Mouse (Mus musculus) MN1 (cell line): Measurements from ENCODE around the gene Whrn.
A peak's percentile ranks its signal among the peaks of the same experiment; 100 is the strongest.

Experiments
- DNase-seq: peaks from one replicate; pipeline ENCODE4 v3.0.0-alpha.2; 2016; ENCODE audit warnings: low spot score

The Whrn gene

GRCm38 (mm10) chr4:63495915-63496278 is at the start of gene Whrn:
Gene Whrn, minus strand, starts transcription at chr4:63495991.
- no peak for DNase-seq

DNA sequence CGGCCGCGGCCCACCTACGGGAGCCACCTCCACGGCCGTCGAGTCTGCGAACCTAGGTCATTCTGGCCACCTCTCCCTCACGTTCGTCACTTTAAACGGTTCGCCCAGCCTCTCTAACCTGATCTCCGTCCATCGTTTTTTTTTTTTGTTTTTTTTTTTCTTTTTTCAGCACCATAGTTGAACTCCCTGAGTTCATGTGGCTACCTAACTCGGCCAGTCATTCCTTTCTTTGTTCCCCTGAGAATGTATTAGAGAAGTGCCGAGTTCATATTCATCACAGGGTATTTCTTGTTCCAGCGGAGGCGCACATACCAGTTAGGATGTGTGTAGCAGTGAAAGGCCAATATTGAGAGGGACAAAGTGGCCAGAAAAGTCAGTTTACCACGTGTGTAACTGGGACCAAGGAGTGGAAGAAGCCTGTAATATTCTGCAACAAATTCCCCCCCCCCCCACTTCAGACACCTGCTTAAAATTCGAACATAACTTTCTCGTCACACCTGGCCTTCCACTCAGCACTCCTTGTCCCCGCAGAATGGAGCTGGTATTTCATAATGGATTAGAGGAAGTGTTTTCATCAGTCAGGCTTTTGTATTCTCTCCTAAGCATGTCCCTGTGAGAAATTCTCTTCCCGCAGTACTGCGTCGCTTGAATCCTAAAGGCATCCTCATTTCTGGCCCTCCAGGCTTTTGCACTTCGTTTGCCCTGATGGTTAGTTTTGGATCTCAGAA is 49.6 kb upstream of the Whrn start:
- DNase-seq = no peak

DNA sequence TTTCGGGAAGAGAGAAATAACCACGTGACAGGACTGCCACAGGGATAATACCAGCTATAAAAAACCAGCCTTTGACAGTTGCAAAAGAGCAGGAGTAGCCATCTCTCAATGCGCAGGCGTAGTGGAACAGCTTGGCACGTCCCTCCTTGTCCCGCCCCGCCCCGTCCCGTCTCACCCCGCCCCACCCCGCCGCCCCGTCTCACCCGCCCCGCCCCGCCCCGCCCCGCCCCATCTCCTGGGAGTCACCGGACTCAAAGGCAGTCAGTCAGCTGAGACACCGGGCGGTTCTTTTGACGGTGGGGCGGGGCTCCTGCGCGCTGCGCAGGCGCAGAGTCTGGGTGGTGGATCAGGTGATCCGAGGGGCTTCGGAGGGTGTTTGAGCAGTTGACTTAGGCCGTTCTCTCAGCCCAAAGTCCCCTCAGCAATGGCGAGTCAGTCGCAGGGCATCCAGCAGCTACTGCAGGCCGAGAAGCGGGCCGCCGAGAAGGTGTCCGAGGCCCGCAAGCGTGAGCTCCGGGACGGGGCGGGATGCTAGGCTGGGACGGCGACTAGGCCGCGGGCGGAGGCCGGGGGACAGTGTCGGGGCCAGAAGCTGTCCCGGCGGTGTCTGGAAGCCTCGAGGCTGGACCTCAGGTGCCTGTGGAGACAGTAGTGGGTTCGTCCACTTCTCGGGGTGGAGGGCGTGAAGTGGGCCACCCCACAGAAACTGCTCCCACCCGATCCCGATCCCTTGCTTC is 48.9 kb upstream of the Whrn start, which contains the start of gene Atp6v1g1:
TSS of gene Atp6v1g1 (plus strand) at position 279 of the 737 bp plus-strand sequence.
- DNase-seq = peak; percentile 94

DNA sequence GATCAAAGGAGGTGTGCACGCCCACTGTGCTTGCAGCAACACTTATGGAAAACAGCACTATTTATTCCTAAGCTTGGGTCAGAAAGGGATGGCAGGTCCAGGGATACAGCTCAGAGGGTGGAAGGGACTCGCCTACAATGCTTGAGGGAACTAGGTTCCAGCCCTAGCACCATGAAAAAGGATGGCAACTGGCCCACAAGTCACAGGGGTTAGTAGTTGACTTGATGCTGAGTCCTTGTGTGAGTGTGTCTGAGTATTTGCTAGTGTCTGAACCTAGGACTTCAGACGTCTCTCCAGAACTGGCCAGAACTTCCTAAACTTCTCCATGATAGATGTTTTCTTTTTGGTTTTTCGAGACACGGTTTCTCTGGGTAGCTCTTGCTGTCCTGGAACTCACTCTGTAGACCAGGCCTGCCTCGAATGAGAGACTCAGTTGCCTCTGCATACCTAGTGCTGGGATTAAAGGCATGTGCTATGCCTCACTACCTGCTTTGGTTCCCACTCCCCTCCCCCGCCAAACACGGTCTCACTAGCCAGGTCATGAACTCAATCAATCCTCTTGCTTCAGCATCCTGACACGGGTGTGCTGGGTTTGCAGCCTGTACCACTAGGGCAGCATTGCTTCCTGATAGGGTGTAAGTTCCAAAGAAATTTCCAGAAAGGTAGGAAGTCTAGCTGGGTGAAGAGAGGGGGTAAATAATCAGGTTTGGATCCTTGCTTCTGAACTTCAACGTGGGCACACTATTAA is 48.1 kb upstream of the Whrn start:
- DNase-seq = no peak

- peak; percentile 63 for DNase-seq
Measured at GRCm38 (mm10) chr4:63542209-63542608, 46.4 kb upstream of the Whrn start.

DNA sequence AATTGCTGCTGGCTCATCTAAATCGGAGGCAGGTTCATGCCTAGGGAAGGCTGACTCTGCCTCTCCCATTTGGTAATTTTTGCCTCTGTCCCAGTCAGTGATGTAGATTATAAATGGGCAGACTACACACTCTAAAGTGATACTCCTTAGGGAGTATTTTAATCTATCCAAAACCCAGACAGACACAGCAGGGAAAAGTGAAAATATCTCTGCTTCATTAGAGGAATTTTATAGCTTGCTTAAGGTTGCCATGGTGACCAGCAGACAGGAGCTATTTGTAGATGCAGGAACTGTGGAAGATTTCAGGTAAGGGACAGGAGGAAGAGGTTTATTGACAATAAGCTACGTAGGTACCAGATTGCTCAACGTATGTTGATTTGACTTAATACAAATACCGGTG is 41.8 kb upstream of the Whrn start:
- DNase-seq = no peak

DNA sequence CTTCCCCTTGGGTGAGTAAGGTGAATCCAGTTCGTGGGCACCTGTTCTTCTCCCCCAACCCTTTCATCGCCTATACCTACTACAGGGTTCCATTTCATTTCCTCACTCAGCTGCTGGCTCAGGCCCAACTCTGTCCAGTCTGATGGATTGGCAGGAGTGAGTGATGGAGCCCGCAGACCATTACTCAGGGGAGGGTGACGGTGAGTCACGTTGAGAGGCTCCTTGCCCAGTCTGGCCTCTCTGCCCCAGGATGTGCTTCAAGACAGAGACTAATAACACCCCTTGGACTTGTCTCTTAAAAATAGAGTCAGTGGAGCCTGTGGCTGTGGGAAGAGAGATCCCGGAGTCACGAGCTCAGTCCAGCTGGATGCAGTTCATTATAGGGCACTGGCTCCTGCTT is 34.6 kb upstream of the Whrn start:
- DNase-seq = no peak

GRCm38 (mm10) chr4:63528946-63529345 is 33.2 kb upstream of the Whrn start:
- no peak for DNase-seq

GRCm38 (mm10) chr4:63525514-63525913 is 29.7 kb upstream of the Whrn start:
- no peak for DNase-seq

DNA sequence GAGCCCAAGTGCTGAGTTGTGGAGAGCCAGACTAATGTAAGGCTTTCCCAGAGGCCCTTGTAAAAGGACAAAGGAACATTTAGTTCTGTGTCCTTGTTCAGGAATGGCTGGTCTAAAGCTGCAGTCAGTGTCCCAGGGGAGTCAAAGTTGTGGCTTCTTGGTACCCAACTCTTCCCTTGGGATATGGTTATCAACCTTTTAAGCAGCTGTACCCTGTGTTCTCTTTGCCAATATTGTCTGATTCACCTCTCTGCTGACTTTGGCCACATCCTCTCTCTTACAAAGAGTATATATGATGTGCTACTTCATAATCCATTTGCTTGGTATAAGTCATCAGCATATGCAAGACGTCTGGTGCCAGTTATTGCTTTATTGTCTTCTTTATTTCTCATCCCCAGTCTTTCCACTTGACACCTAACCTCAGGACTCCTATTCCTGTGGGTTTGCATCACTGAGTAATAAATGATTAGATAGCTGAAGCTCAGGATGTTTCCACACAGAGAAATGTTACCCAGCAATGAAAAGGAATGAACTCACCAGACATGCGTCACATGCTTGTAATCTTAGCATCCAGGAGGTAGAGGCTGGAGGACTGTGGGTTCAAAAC is 26.1 kb upstream of the Whrn start:
- no peak for DNase-seq

- DNase-seq = no peak
Measured at GRCm38 (mm10) chr4:63515021-63515420, 19.2 kb upstream of the Whrn start.

- DNase-seq = no peak
Measured at GRCm38 (mm10) chr4:63514454-63514984, 18.7 kb upstream of the Whrn start.

DNA sequence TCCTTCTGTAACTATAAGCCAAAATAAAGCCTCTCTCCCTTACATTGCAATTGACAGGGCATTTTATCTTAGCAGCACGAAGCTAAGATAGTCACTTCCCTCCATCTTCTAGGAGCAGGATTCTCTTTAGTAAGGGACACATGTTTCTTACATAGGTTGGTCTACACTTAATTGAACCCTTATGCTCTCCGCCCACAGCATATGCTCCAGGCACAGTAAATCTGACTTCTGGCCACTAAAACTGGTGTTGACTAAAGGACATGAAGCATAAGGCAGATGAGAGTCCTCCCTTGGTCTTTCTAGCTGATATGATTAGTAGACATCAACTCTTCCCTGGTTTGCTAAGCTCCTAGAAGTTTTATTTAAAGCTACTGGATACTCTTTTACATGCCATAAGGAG is 17.1 kb upstream of the Whrn start:
- DNase-seq = no peak

DNA sequence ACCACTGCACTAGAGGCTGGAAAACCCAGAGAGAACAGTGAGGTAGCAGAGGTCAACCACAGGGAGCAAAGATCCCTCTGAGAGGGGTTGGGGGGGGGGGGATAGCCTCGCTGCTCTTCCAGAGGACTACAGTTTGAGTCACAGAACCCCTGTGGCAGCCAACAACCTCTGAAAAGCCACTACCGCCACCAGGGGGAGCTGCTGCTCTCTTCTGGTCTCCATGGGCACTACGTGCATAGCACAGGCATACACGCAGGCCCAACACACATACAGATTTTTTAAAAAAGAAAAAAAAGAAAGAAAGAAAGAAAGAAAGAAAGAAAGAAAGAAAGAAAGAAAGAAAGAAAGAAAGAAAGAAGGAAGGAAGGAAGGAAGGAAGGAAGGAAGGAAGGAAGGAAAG is 12.4 kb upstream of the Whrn start:
- DNase-seq = peak; percentile 65

DNA sequence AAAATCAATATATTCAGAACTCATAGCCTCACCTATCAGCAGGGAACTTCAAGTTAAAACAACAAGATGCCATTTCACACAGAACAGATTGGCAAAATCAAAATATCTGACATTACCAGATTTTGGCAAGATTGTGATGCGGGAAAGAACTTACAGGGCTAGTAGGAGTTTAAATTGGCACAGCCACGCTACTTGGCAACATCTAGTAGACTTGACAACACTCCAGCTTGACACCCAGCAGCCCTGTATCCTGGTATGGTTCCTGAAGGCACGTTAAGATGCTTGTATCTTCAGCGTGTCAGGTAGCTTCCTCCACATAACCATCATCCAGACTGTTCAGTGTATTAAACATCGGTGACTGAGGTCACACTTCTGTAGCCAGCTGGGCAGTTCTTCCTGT is 11.7 kb upstream of the Whrn start:
- no peak for DNase-seq

DNA sequence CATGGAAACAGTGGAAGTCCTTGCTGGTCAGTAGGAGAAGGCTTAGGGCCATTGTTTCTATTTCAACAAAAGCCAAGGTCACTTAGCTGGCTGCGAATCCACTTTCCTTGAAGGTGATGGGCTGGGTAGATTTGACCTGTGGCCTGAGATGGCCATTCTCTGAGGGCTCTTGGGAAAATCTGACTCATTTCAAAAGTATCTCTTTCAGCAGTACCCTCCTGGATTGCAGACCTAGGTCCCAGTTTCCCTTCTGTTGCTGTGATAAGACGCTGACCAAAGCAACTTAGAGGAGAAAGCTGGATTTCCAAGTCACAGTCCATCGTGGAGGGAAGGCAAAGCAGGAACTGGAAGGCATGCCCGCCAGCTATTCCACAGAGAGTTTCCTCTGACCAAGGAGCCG is 8.2 kb upstream of the Whrn start:
- no peak for DNase-seq

DNA sequence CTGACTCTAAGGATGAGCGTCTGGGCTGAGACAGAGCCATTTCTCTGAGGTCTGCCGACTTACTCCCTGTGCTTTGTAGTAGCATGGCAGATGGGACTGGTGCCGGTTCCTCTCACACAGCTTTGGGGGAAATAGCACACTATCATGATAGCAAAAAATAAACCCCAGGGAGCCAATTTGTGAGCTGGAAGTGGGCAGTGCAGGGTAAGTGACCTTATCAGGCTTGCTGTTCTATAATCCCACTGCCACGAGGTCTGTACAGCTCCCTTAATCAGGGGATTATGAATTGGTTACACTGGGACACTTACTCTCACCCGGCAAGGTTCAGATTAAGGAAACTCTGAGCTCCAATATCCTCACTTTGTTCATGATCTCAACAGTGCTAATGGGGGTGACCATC is 5.3 kb upstream of the Whrn start:
- no peak for DNase-seq

- no peak for DNase-seq
Measured at GRCm38 (mm10) chr4:63498346-63498745, 2.6 kb upstream of the Whrn start.

- DNase-seq = no peak
Measured at GRCm38 (mm10) chr4:63496312-63496711, 521 bp upstream of the Whrn start.

DNA sequence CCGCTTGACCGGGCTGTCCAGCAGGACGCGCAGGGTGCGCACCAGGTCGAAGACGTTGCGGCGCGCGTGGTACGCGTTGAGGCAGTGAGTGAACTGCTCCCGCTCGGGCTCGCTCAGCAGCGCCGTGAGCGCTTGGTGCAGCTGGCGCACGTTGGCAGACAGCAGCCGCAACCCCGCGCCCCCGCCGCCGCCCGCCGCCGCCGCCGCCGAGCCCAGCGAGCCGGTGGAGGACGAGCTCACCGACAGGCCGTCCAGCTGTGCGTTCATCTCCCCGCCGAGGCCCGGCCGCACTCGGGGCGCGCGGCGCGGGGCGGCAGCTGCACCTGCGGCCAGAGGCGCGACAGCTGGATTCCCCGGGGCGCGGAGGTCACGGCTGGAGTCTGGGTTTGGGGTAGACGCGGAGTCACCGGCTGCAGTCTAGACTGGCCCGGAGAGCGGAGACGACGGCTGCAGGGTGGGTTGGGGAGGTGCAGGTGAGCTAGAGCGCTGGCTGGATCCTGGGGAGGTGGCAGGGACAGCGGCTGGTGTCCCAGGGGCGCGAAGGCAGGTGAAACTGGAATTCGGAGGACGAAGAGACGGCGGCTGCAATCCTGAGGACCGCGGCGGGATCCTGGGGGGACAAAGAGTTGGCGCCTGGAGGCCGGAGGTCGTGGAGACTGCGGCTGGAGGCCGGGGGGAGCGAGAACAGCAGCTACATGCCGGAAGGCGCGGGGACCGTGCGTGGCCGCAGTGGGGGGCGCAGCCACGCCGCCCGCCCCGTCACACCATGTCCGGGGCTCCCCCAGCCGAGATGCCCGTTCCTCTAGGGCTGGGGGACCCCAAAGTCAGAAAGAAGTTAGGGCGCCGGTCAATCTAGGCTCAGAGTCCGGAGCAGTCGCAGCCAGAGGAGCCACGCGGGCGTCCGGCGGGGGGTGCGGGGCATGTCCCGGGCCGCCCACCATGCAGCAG is 550 bp downstream of the Whrn start:
- DNase-seq = no peak

DNA sequence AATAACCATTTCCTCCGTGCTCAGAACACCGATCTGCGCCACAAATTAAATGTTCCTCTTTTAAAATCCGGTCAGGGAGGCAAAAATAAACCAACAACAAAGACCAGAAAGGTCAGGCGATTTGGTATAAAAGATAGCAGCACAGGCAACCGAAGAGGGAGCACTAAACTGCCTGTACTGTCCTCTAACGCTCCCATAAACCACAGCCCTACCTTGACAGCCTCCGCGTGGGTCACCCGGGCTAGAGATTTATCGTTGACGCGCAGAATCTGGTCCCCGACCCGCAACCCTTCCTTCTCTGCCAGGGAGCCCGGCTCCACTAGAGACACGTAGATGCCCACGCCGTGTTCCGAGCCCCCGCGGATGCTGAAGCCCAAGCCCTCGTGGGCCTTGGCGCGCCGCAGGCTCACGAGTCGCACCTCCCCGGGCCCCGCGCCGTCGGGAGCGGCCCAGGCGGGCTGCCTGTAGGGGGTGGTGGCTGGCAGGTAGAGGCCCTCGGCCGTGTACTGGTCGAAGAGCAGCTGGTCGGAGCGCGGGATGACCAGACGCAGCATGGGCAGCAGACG is 1.3 kb downstream of the Whrn start:
- DNase-seq = no peak
